Mouse (Mus musculus): ENCODE measurements at regions not wholly inside any gene's neighbourhood (a gene's known extent, or its start where the extent isn't known, plus 50 kb on each side); places are given as distances from the start of the nearest gene placed in this dataset.

- TF ChIP-seq CTCF (IDR thresholded peaks at IDR 0.05; ENCODE audit: low read depth) (no peak), EP300 (IDR thresholded peaks at IDR 0.05; ENCODE audit: low read depth) (no peak)
Observed at GRCm38 (mm10) chr3:147445066-147445844, 593.1 kb downstream of the Ttll7 start.
